Mouse (Mus musculus): ENCODE measurements at regions not wholly inside any gene's neighbourhood (a gene's known extent, or its start where the extent isn't known, plus 50 kb on each side); places are given as distances from the start of the nearest gene placed in this dataset.

- no peak for TF ChIP-seq POLR2A (IDR thresholded peaks at IDR 0.05; ENCODE audit: insufficient read depth, low read depth, low read length)
- no peak for TF ChIP-seq CTCF (IDR thresholded peaks at IDR 0.05; ENCODE audit: insufficient read depth, low read depth, low read length)
Measured at GRCm38 (mm10) chr17:72760937-72761336, 75.3 kb upstream of the Ypel5 start.

All from olfactory bulb, adult 2 months (tissue).